ENCODE assay signal across 8 mouse cellular contexts in genomic region chr10:45051125-45051744, GRCm38 (mm10). TPM values are rescaled to one million over a fixed set of nuclear protein-coding genes. Genes with fewer than 3 reads are reported as not detected.
DNase-seq lines count a peak whose midpoint lies in the region; ATAC-seq lines count a peak whose summit lies in the region.

No protein-coding gene starts in this region.

- peak; percentile 55; the same call in 1 of the 2 replicates for ATAC-seq in limb, embryonic 15.5 days (ENCODE audit: insufficient number of reproducible peaks, low FRiP score, low TSS enrichment, low read depth)
- 0 out of 2 replicates have a peak, but pooled peaks have one; percentile 45 for ATAC-seq in monocyte, adult 5-6 weeks (replicated peaks; ENCODE audit: insufficient number of reproducible peaks, low FRiP score, low TSS enrichment, poor library complexity, severe bottlenecking)

- no peak overlapping the region for H3K27ac ChIP-seq in limb, embryonic 15.5 days

- H3K4me1 ChIP-seq in limb, embryonic 15.5 days = no peaks in the 10 kb centered on the region

- H3K4me3 ChIP-seq in limb, embryonic 15.5 days = no peak overlapping the region

- DNase-seq in 3134 (ENCODE audit: extremely low read depth, insufficient read length, low spot score) (peak; percentile 21), adipocyte (ENCODE audit: low spot score) (peak; percentile 84)
- peak; percentile 83 for DNase-seq in embryo, embryonic 10.5 days (ENCODE audit: low spot score)
- DNase-seq in heart, adult 8-10 months (ENCODE audit: low spot score) = peak; percentile 76
- DNase-seq in kidney, adult 9 months = peak; percentile 83
- DNase-seq in spleen, postnatal 36 days (ENCODE audit: low spot score in 2 of 2) = peak; percentile 55 to 61

- H3K27me3 ChIP-seq in limb, embryonic 15.5 days = peaks cover 5% of the 10 kb centered on the region

- H3K9ac ChIP-seq in limb, embryonic 15.5 days = no peak overlapping the region

- WGBS in limb, embryonic 15.5 days = 53% methylated on average over 11 of the region's 11 CpGs

- no peaks in the 10 kb centered on the region for H3K36me3 ChIP-seq in limb, embryonic 15.5 days

- H3K9me3 ChIP-seq in limb, embryonic 15.5 days = no peaks in the 10 kb centered on the region

- 0 out of 2 replicates have a peak overlapping the region, but pooled peaks have one; percentile 10 for H3K4me2 ChIP-seq in limb, embryonic 15.5 days

RNA-seq across cellular contexts. Expression of gene Prep, which starts 15.8 kb away (rescaled TPM):
- total RNA-seq in heart, adult 8-10 months (2022) = 10 to 100 TPM; 11.9 to 14.3 (median 13.3) TPM
- 19.8 and 21.6 TPM in 2 replicates for polyA plus RNA-seq in limb, embryonic 15.5 days (2015; fragmentation: Nextera tagmentation; extraction: Ambion mirVana)
- 6.9 to 8.3 TPM (median 8.2 TPM) in 3 replicates for total RNA-seq in monocyte, adult 5-6 weeks (2017)

Comparison
In these comparisons a context has a peak if more than half of its experiments do, and no peak if none do; other contexts are left out.
1. DNase-seq: peak in every context shown above with its lines; median percentile 84 in adipocyte; 83 in embryo, embryonic 10.5 days; 83 in kidney, adult 9 months; 76 in heart, adult 8-10 months; 58 in spleen, postnatal 36 days; 21 in 3134.